Mouse (Mus musculus) inflammation-experienced regulatory T-cells, adult 6 months (primary cell): ENCODE results near the gene Vax1. TPM values are rescaled to one million over a fixed set of nuclear protein-coding genes. Genes with fewer than 3 reads are reported as not detected.

Experiments used
- ATAC-seq: one replicate; pipeline ENCODE4 v1.8.0; 2017
- polyA plus RNA-seq, 3 experiments: library from polyadenylated mRNA; unstranded; fragments of 100-300 nt; shearing (Covaris generic); gene quantifications; one replicate each; pipeline ENCODE4 v1.2.1; 2017

The Vax1 gene
- polyA plus RNA-seq, result not detected

- ATAC-seq, result no peak
These were observed at the start of gene Vax1 for GRCm38 (mm10) chr19:59169936-59170765. Gene Vax1, minus strand, starts transcription at chr19:59170056.

- no peak for ATAC-seq
These were observed 49.1 kb upstream of the Vax1 start, which contains the start of gene Kcnk18 for GRCm38 (mm10) chr19:59218991-59219390. Gene Kcnk18, plus strand, starts transcription at chr19:59219214.

GRCm38 (mm10) chr19:59216891-59217290 is 47.0 kb upstream of the Vax1 start:
- no peak for ATAC-seq

- ATAC-seq, result no peak
These were observed 39.1 kb upstream of the Vax1 start for GRCm38 (mm10) chr19:59208986-59209385.

- no peak for ATAC-seq
These were observed 38.6 kb upstream of the Vax1 start for GRCm38 (mm10) chr19:59208475-59208874.

GRCm38 (mm10) chr19:59198161-59198560 is 28.3 kb upstream of the Vax1 start:
- ATAC-seq, result no peak

GRCm38 (mm10) chr19:59196111-59196666 is 26.3 kb upstream of the Vax1 start:
- no peak for ATAC-seq

- no peak for ATAC-seq
These were observed 25.4 kb upstream of the Vax1 start for GRCm38 (mm10) chr19:59195181-59195770.

- ATAC-seq, result no peak
These were observed 24.3 kb upstream of the Vax1 start for GRCm38 (mm10) chr19:59193986-59194820.

- ATAC-seq, result no peak
These were observed 23.6 kb upstream of the Vax1 start for GRCm38 (mm10) chr19:59193456-59193855.

- ATAC-seq, result no peak
These were observed 22.6 kb upstream of the Vax1 start for GRCm38 (mm10) chr19:59192491-59192890.

GRCm38 (mm10) chr19:59191123-59191505 is 21.3 kb upstream of the Vax1 start:
- ATAC-seq, result no peak

- no peak for ATAC-seq
These were observed 20.7 kb upstream of the Vax1 start for GRCm38 (mm10) chr19:59190431-59191122.

- ATAC-seq, result no peak
These were observed 19.1 kb upstream of the Vax1 start for GRCm38 (mm10) chr19:59188981-59189380.

- no peak for ATAC-seq
These were observed 14.1 kb upstream of the Vax1 start for GRCm38 (mm10) chr19:59184000-59184399.

GRCm38 (mm10) chr19:59173341-59174015 is 3.6 kb upstream of the Vax1 start:
- no peak for ATAC-seq

- no peak for ATAC-seq
These were observed 2.9 kb upstream of the Vax1 start for GRCm38 (mm10) chr19:59172781-59173180.

- ATAC-seq, result no peak
These were observed 2.0 kb upstream of the Vax1 start for GRCm38 (mm10) chr19:59171871-59172245.

- no peak for ATAC-seq
These were observed 1.5 kb upstream of the Vax1 start for GRCm38 (mm10) chr19:59171151-59171870.

GRCm38 (mm10) chr19:59170766-59171095 is 875 bp upstream of the Vax1 start:
- ATAC-seq, result no peak
